Mouse (Mus musculus) intestine, postnatal 0 days (tissue): Measurements from ENCODE around the gene Ryr2. TPM values are rescaled to one million over a fixed set of nuclear protein-coding genes. Genes with fewer than 3 reads are reported as not detected.

Experiments
- ATAC-seq: fragments of 200-750 bp; cut with Nextera tagmentation; 2 replicates; pipeline ENCODE4 v1.8.0; 2017; ENCODE audit warnings: mild to moderate bottlenecking, moderate TSS enrichment, moderate library complexity
- H3K27ac ChIP-seq: fragments of 300-500 bp; sonication (generic); 2 replicates; pipeline ENCODE4 v1.5.1; 2014; ENCODE audit warnings: mild to moderate bottlenecking, low read depth, low read length, moderate library complexity
- H3K27me3 ChIP-seq: fragments of 300-500 bp; sonication (generic); replicated peaks from 2 replicates; pipeline ENCODE4 v1.6.1; 2014; ENCODE audit warnings: low read length, mixed read lengths; ENCODE audit not compliant: control insufficient read depth, insufficient read depth
- H3K36me3 ChIP-seq: fragments of 300-500 bp; sonication (generic); 2 replicates; pipeline ENCODE4 v1.6.1; 2014; ENCODE audit warnings: mild to moderate bottlenecking, moderate library complexity; ENCODE audit not compliant: control insufficient read depth, insufficient read depth
- H3K4me1 ChIP-seq: fragments of 300-500 bp; sonication (generic); replicated peaks from 2 replicates; pipeline ENCODE4 v1.6.1; 2014; ENCODE audit warnings: antibody characterized with exemption, low read length, mixed read lengths; ENCODE audit not compliant: control insufficient read depth, insufficient read depth
- H3K4me2 ChIP-seq: fragments of 300-500 bp; sonication (generic); replicated peaks from 2 replicates; pipeline ENCODE4 v1.6.1; 2014; ENCODE audit warnings: low read depth, mild to moderate bottlenecking, moderate library complexity
- H3K4me3 ChIP-seq: fragments of 300-500 bp; sonication (generic); 2 replicates; pipeline ENCODE4 v1.5.1; 2014; ENCODE audit warnings: low read depth, low read length
- H3K9ac ChIP-seq: fragments of 300-500 bp; sonication (generic); 2 replicates; pipeline ENCODE4 v1.6.1; 2014; ENCODE audit warnings: mild to moderate bottlenecking, low read depth, low read length
- H3K9me3 ChIP-seq: fragments of 300-500 bp; sonication (generic); 2 replicates; pipeline ENCODE4 v1.6.1; 2016; ENCODE audit warnings: mixed run types; ENCODE audit not compliant: control insufficient read depth
- CTCF ChIP-seq: sonication (generic); IDR thresholded peaks from 2 replicates; pipeline ENCODE4 v1.5.1; 2016; ENCODE audit warnings: low read depth, mild to moderate bottlenecking, control low read depth, antibody characterized with exemption, moderate library complexity
- WGBS: fragments of 180-500 bp; shearing (Covaris S2); extraction: QIAGEN DNeasy Blood & Tissue Kit; methylation state at CpG from one replicate; pipeline ENCODE4 v1.1.7; 2014; 5-methylcytosine and 5-hydroxymethylcytosine counted together
- polyA plus RNA-seq: library from polyadenylated mRNA; unstranded; fragments of >200 nt; fragmentation: Nextera tagmentation; extraction: Ambion mirVana; gene quantifications from 2 replicates; pipeline ENCODE4 v1.2.1, GENCODE M21; 2015

Ryr2 gene
- polyA plus RNA-seq, 1 experiment from 2014 or later = 0.74 TPM

- H3K27me3 ChIP-seq = no peaks in the 10 kb centered on the region
- H3K36me3 ChIP-seq = no peaks in the 10 kb centered on the region
- TF ChIP-seq CTCF = no peak
- ATAC-seq = no peak
- no peaks in the 10 kb centered on the region for H3K9me3 ChIP-seq
- WGBS = 43% methylated on average over 10 of the region's 10 CpGs
- no peak overlapping the region for H3K4me3 ChIP-seq
- no peak overlapping the region for H3K9ac ChIP-seq
- H3K4me1 ChIP-seq = no peaks in the 10 kb centered on the region
- H3K27ac ChIP-seq = no peak overlapping the region
- no peak overlapping the region for H3K4me2 ChIP-seq
Measured at GRCm38 (mm10) chr13:12083443-12084111, 23.2 kb downstream of the Ryr2 start.

- no peaks in the 10 kb centered on the region for H3K27me3 ChIP-seq
- no peak overlapping the region for H3K4me3 ChIP-seq
- no peak overlapping the region for H3K4me2 ChIP-seq
- no peaks in the 10 kb centered on the region for H3K4me1 ChIP-seq
- no peaks in the 10 kb centered on the region for H3K9me3 ChIP-seq
- WGBS = 78% methylated on average over 4 of the region's 4 CpGs
- no peak overlapping the region for H3K9ac ChIP-seq
- no peaks in the 10 kb centered on the region for H3K36me3 ChIP-seq
- ATAC-seq = no peak
- no peak overlapping the region for H3K27ac ChIP-seq
- TF ChIP-seq CTCF = no peak
Measured at GRCm38 (mm10) chr13:12080590-12080989, 26.2 kb downstream of the Ryr2 start.

GRCm38 (mm10) chr13:12079536-12079935, 27.2 kb downstream of the Ryr2 start:
- Histone ChIP-seq H3K4me3 (no peak overlapping the region), H3K4me2 (no peak overlapping the region), H3K9me3 (no peaks in the 10 kb centered on the region), H3K36me3 (no peaks in the 10 kb centered on the region), H3K27ac (no peak overlapping the region), H3K9ac (no peak overlapping the region), H3K27me3 (no peaks in the 10 kb centered on the region), H3K4me1 (no peaks in the 10 kb centered on the region)
- 76% methylated on average over 4 of the region's 4 CpGs for WGBS
- no peak for TF ChIP-seq CTCF
- no peak for ATAC-seq

GRCm38 (mm10) chr13:12074897-12075296, 31.8 kb downstream of the Ryr2 start:
- 91% methylated on average over 6 of the region's 6 CpGs for WGBS
- no peak overlapping the region for H3K9ac ChIP-seq
- H3K36me3 ChIP-seq = no peaks in the 10 kb centered on the region
- no peaks in the 10 kb centered on the region for H3K4me1 ChIP-seq
- H3K27me3 ChIP-seq = no peaks in the 10 kb centered on the region
- no peak overlapping the region for H3K27ac ChIP-seq
- no peaks in the 10 kb centered on the region for H3K9me3 ChIP-seq
- no peak for ATAC-seq
- H3K4me2 ChIP-seq = no peak overlapping the region
- H3K4me3 ChIP-seq = no peak overlapping the region
- no peak for TF ChIP-seq CTCF

- H3K27me3 ChIP-seq = no peaks in the 10 kb centered on the region
- H3K36me3 ChIP-seq = no peaks in the 10 kb centered on the region
- no peak overlapping the region for H3K4me3 ChIP-seq
- H3K4me1 ChIP-seq = no peaks in the 10 kb centered on the region
- 54% methylated on average over 7 of the region's 7 CpGs for WGBS
- no peak overlapping the region for H3K27ac ChIP-seq
- no peak for TF ChIP-seq CTCF
- ATAC-seq = no peak
- H3K9me3 ChIP-seq = no peaks in the 10 kb centered on the region
- H3K4me2 ChIP-seq = no peak overlapping the region
- H3K9ac ChIP-seq = no peak overlapping the region
Measured at GRCm38 (mm10) chr13:12072571-12072970, 34.2 kb downstream of the Ryr2 start.

- no peak overlapping the region for H3K4me3 ChIP-seq
- no peaks in the 10 kb centered on the region for H3K4me1 ChIP-seq
- no peak overlapping the region for H3K9ac ChIP-seq
- no peak overlapping the region for H3K4me2 ChIP-seq
- no peaks in the 10 kb centered on the region for H3K27me3 ChIP-seq
- no peaks in the 10 kb centered on the region for H3K36me3 ChIP-seq
- no peaks in the 10 kb centered on the region for H3K9me3 ChIP-seq
- no peak overlapping the region for H3K27ac ChIP-seq
- ATAC-seq = no peak
- 48% methylated on average over 3 of the region's 3 CpGs for WGBS
- TF ChIP-seq CTCF = no peak
Measured at GRCm38 (mm10) chr13:12072112-12072511, 34.6 kb downstream of the Ryr2 start.
